16 mouse cellular contexts compared by ENCODE assay signal in the genomic region with DNA sequence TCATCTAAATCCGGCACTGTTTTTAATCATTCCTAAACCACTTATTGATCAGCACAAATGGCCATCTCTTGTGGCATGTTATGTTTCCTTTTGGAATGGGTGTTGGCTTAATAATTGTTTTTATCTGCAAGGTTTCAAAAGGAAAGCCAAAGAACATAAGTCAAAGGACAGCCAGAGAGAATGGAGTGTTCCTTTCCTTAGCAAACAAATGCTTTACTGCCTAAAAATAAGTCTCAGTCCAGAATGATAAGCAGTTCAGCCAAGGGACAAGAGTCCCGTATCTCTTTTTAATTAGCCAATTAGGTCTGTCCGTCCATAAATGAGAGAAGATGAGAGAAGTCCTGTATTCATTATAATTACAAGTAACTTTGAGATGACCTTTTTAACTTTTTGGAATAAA.
"Had no signal": no experiment of that assay in that cellular context is flagged by ENCODE, and none has a peak within 500 bp of the region (broad histone marks: within the 10 kb centered on the region; RNA-seq: fewer than 3 reads in every experiment).

No protein-coding gene starts in this region.

- H3K4me1 ChIP-seq: kidney, embryonic 15.5 days; limb, embryonic 10.5 days; limb, embryonic 13.5 days; lung, embryonic 15.5 days; stomach, embryonic 15.5 days had no signal

- H3K4me2 ChIP-seq: kidney, embryonic 15.5 days; limb, embryonic 13.5 days; liver, embryonic 12.5 days; liver, embryonic 15.5 days; lung, embryonic 15.5 days; midbrain, embryonic 11.5 days; stomach, embryonic 15.5 days had no signal

- DNase-seq: kidney, postnatal 14 days; layer of hippocampus, adult 9-11 months; lung, postnatal 4 days; midbrain, embryonic 14.5 days; spleen, adult 18-20 months; thymus, postnatal 36 days had no signal

- H3K4me3 ChIP-seq: kidney, embryonic 15.5 days; layer of hippocampus, adult 2 months; limb, embryonic 10.5 days; limb, embryonic 13.5 days; liver, embryonic 12.5 days; liver, embryonic 15.5 days; lung, embryonic 15.5 days; stomach, embryonic 15.5 days had no signal

- H3K27me3 ChIP-seq: kidney, embryonic 15.5 days; limb, embryonic 13.5 days; liver, embryonic 12.5 days; liver, embryonic 15.5 days; lung, embryonic 15.5 days; stomach, embryonic 15.5 days had no signal

- H3K9ac ChIP-seq: kidney, embryonic 15.5 days; limb, embryonic 13.5 days; liver, embryonic 12.5 days; liver, embryonic 15.5 days; lung, embryonic 15.5 days; stomach, embryonic 15.5 days had no signal

- ATAC-seq: intestine, postnatal 0 days; liver, embryonic 12.5 days had no signal

- H3K27ac ChIP-seq: kidney, embryonic 15.5 days; layer of hippocampus, adult 2 months; limb, embryonic 10.5 days; limb, embryonic 13.5 days; liver, embryonic 12.5 days; liver, embryonic 15.5 days; lung, embryonic 15.5 days; stomach, embryonic 15.5 days had no signal

- H3K36me3 ChIP-seq: kidney, embryonic 15.5 days; limb, embryonic 10.5 days; limb, embryonic 13.5 days; liver, embryonic 12.5 days; liver, embryonic 15.5 days; lung, embryonic 15.5 days; stomach, embryonic 15.5 days had no signal

- H3K9me3 ChIP-seq: kidney, embryonic 15.5 days; limb, embryonic 10.5 days; limb, embryonic 13.5 days; liver, embryonic 12.5 days; liver, embryonic 15.5 days; lung, embryonic 15.5 days; stomach, embryonic 15.5 days had no signal
